Mouse (Mus musculus) G1E (cell line): ENCODE data around the gene Junb.

ENCODE experiments used
- CTCF ChIP-seq: IDR thresholded peaks from 2 replicates; pipeline ENCODE4 v1.5.1; 2012; ENCODE audit warnings: low read depth, low read length, inconsistent platforms, mixed read lengths
- GATA1 ChIP-seq: IDR thresholded peaks from 2 replicates; pipeline ENCODE4 v1.6.1; 2012; ENCODE audit warnings: borderline replicate concordance, low read length, inconsistent platforms, mixed read lengths
- POLR2AphosphoS5 ChIP-seq: IDR thresholded peaks from 2 replicates; pipeline ENCODE4 v1.6.1; 2012; ENCODE audit warnings: low read depth, low read length, inconsistent platforms; ENCODE audit not compliant: insufficient replicate concordance
- TAL1 ChIP-seq: conservative IDR thresholded peaks from 2 replicates; pipeline ENCODE4 v1.6.1; 2012; ENCODE audit warnings: low read depth, low read length, inconsistent platforms, mixed read lengths

GRCm38 (mm10) chr8:84995680-84996079 lies 17.2 kb upstream of the Junb start:
- no peak for TF ChIP-seq GATA1
- TF ChIP-seq CTCF = no peak
- no peak for TF ChIP-seq TAL1
- no peak for TF ChIP-seq POLR2AphosphoS5
